Mouse (Mus musculus) bone marrow macrophage, adult 2 months (primary cell): ENCODE results near the gene Srarp. TPM values are rescaled to one million over a fixed set of nuclear protein-coding genes. Genes with fewer than 3 reads are reported as not detected.

Experiments
- H3K27ac ChIP-seq: 2 replicates; pipeline ENCODE4 v1.5.1; 2012; ENCODE audit warnings: low read depth, low read length; ENCODE audit not compliant: insufficient read depth
- H3K4me1 ChIP-seq: 2 replicates; pipeline ENCODE4 v1.6.1; 2012; ENCODE audit warnings: low read length; ENCODE audit not compliant: control insufficient read depth, insufficient read depth
- H3K4me3 ChIP-seq: 2 replicates; pipeline ENCODE4 v1.5.1; 2012; ENCODE audit warnings: mild to moderate bottlenecking, low read length, moderate library complexity; ENCODE audit not compliant: insufficient read depth
- CTCF ChIP-seq: IDR thresholded peaks from 2 replicates; pipeline ENCODE4 v1.5.1; 2012; ENCODE audit warnings: low read depth, mild to moderate bottlenecking, low read length, moderate library complexity
- POLR2A ChIP-seq: IDR thresholded peaks from 2 replicates; pipeline ENCODE4 v1.6.1; 2012; ENCODE audit warnings: mild to moderate bottlenecking, low read depth, low read length, borderline replicate concordance
- polyA plus RNA-seq: library from polyadenylated mRNA; stranded (reverse); fragments of >200 nt; gene quantifications from 2 replicates; pipeline ENCODE4 v1.2.4, GENCODE M21; 2012; ENCODE audit not compliant: missing spikeins, insufficient read depth, insufficient read length

Srarp gene
- polyA plus RNA-seq, 1 experiment, result not detected

DNA sequence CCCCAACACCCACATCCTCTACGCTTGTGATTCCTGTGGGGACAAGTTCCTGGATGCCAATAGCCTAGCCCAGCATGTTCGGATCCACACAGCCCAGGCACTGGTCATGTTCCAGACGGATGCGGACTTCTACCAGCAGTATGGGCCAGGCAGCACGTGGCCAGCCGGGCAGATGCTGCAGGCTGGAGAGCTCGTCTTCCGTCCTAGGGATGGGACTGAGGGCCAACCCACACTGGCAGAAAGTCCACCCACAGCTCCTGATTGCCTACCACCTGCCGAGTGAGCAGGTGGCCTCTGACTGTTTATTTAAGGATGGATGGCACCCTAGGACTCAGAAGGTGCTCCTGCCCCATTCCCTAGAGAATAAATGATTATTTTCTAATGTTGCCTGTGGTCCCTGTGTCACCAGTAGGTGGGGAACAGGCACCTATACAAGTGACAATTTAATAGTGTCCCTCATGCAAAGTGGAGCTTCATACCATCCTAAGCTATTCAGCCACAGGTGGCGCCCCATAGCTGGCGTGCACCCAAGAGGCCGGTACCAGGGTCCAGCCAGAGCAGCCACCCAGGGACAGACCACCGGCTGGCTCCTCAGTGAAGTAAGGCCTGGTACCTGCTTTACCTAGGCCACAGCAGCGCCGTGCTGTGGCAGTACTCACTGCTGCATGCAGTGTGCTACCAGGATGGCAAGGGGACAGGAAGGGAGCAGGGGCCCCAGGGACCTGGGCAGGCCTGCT lies 31.1 kb upstream of the Srarp start:
- no peaks in the 10 kb centered on the region for H3K4me1 ChIP-seq
- no peak overlapping the region for H3K4me3 ChIP-seq
- TF ChIP-seq CTCF (no peak), POLR2A (no peak)
- no peak overlapping the region for H3K27ac ChIP-seq

DNA sequence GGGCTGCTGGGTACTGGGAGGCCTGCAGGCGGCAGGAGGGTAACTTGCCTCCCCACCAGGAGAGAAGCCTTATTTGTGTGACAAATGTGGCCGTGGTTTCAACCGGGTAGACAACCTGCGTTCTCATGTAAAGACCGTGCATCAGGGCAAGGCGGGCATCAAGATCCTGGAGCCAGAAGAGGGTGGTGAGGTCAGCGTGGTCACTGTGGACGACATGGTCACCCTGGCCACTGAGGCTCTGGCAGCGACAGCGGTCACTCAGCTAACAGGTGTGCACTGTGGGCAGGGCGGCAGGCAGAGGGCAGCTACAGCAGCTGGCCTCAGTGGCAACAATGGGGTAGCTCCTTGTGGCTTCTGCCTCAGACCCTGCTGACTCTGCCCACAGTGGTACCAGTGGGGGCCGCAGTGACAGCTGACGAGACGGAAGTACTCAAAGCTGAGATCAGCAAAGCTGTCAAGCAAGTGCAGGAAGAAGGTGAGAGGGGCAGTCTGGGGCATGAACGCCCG lies 30.4 kb upstream of the Srarp start:
- Histone ChIP-seq H3K27ac (no peak overlapping the region), H3K4me1 (no peaks in the 10 kb centered on the region), H3K4me3 (no peak overlapping the region)
- no peak for TF ChIP-seq POLR2A
- TF ChIP-seq CTCF, result no peak

DNA sequence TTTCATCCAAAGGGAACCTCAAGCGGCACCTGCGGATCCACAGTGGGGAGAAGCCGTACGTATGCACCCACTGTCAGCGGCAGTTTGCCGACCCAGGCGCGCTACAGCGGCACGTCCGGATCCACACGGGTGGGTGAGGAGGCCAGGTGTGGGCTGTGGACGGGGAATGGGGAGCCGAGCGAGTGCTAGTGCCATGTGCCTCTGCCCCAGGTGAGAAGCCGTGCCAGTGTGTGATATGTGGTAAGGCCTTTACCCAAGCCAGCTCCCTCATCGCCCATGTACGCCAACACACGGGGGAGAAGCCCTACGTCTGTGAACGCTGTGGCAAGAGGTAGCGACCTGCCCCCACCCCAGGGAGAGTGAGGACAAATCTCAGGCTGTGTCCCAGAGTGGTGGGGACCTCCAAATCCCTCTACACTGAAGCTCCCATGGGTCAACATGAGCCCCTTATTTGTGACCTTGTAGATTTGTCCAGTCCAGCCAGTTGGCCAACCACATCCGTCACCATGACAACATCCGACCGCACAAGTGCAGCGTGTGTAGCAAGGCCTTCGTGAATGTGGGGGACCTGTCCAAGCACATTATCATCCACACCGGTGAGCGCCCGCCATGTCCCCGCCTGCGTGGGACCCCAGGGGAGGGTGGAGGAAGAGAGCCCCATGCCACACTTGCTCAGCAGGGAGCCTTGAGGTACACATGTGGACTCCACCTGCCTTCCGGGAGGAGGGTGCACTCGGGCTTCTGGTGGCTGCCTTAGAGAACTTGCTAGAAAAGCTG lies 29.8 kb upstream of the Srarp start:
- Histone ChIP-seq H3K27ac (no peak overlapping the region), H3K4me3 (no peak overlapping the region), H3K4me1 (no peaks in the 10 kb centered on the region)
- TF ChIP-seq CTCF, result no peak

DNA sequence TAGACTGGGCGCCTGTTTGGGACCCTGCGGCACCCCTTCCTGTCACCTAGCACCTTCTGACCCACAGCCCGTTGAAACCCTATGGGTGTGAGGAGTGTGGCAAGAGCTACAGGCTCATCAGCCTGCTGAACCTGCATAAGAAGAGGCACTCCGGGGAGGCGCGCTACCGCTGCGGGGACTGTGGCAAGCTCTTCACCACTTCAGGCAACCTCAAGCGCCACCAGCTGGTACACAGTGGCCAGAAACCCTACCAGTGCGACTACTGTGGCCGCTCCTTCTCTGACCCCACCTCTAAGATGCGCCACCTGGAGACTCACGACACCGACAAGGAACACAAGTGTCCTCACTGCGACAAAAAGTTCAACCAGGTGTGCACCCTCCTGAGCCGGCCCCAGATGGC lies 28.8 kb upstream of the Srarp start:
- Histone ChIP-seq H3K27ac (no peak overlapping the region), H3K4me3 (no peak overlapping the region), H3K4me1 (peaks cover 4% of the 10 kb centered on the region; the same call in 1 of the 2 replicates)
- TF ChIP-seq CTCF, result no peak
- TF ChIP-seq POLR2A, result no peak

DNA sequence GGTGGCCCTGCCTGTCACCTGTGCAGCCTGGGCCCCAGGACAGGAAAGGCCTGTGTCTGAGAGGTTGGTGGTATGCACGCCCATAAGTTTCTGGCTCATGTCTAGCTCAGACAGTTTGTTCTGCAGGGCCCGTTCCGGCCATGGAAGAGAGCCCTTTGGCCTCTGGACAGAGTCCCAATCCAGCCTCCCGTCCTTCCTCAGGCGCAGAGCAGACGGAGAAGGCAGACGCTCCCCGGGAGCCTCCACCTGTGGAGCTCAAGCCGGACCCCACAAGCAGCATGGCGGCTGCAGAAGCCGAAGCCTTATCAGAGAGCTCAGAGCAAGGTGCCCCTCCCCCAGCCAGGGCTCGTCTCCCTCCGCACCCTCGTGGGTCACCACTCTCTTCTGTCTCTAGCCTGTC lies 27.6 kb upstream of the Srarp start:
- H3K4me1 ChIP-seq, result peaks cover 4% of the 10 kb centered on the region; the same call in 1 of the 2 replicates

DNA sequence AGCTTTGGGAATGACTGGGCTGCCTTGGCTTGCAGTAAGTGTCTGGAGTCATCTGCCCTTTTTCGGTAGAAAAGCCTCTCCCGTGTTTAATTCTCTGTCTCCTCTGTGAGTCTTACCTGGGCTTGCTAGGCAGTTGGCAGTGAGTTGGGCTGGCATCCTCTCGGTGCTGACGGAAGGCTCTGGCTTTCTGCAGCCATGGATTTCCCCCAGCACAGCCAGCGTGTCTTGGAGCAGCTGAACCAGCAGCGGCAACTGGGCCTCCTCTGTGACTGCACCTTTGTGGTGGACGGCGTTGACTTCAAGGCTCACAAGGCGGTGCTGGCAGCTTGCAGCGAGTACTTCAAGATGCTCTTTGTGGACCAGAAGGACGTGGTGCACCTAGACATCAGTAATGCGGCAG lies 25.7 kb upstream of the Srarp start:
- Histone ChIP-seq H3K4me3 (no peak overlapping the region), H3K27ac (no peak overlapping the region), H3K4me1 (peaks cover 4% of the 10 kb centered on the region; the same call in 1 of the 2 replicates)
- no peak for TF ChIP-seq CTCF
- no peak for TF ChIP-seq POLR2A

More for the DNA sequence above, 27.6 kb upstream of the Srarp start:
- no peak overlapping the region for H3K27ac ChIP-seq
- TF ChIP-seq POLR2A, result no peak
- TF ChIP-seq CTCF, result no peak
- no peak overlapping the region for H3K4me3 ChIP-seq

DNA sequence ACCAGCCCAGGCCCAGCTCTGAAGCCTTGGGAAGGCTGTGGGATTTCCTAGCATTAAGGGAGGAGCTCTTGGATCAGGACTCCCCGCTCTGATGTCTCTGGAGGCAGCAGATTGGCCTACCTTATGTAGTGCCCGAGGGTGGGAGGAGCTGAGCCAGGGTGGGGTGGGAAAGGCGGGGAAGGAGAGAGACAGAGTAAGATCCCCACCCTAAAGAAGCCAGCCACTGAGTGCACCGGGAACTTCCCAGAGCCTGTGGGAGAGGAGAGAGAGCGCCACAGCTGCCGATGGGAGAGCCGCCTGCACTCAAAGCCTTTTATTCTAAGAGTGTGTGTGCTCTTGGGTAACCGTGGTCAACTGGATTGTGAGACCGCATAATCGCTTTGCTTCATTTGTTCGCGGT lies 25.2 kb upstream of the Srarp start:
- no peak overlapping the region for H3K4me3 ChIP-seq
- H3K4me1 ChIP-seq, result peaks cover 6% of the 10 kb centered on the region
- no peak overlapping the region for H3K27ac ChIP-seq
- TF ChIP-seq POLR2A (no peak), CTCF (no peak)

DNA sequence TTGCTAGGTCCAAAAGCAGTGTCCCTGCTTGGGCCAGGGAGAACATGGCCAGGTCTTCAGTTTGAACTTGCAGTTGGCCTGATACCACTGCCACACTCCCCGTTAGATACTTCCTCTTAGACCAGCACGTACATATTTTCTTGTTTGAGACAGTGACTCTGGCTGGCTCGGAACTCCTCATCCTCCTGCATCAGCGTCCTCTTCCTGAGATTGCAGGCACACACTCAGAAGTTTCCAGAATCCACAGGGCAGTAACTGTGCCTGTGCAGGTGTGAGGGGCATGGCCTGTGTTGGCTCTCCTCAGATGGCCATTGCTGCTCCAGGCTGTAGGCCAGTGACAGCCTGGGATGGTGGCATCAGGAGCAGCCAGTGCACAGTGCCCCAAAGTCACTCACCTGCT lies 24.6 kb upstream of the Srarp start:
- Histone ChIP-seq H3K4me3 (no peak overlapping the region), H3K27ac (no peak overlapping the region), H3K4me1 (peaks cover 12% of the 10 kb centered on the region)
- TF ChIP-seq CTCF, result no peak
- TF ChIP-seq POLR2A, result no peak

DNA sequence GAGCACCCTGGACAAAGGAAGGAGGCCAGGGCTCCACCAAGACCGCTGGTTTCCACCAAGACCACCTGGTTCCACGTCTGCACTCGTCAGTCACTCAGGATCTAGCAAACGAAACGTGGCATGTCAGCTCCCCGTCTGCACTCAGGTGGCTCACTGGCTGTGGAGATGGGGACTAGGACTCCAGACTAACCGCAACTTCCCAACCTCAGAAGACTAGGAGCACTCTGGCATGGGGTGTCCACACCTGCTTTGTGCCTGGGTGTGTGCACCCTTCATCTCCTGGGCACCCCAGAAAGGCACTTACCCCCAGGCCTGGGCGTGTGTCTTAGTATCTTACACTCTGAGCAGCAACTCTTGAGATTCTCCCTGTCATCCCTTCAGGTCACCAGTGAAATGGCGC lies 23.9 kb upstream of the Srarp start:
- Histone ChIP-seq H3K27ac (no peak overlapping the region), H3K4me3 (no peak overlapping the region), H3K4me1 (peaks cover 19% of the 10 kb centered on the region)
- TF ChIP-seq POLR2A (no peak), CTCF (no peak)

DNA sequence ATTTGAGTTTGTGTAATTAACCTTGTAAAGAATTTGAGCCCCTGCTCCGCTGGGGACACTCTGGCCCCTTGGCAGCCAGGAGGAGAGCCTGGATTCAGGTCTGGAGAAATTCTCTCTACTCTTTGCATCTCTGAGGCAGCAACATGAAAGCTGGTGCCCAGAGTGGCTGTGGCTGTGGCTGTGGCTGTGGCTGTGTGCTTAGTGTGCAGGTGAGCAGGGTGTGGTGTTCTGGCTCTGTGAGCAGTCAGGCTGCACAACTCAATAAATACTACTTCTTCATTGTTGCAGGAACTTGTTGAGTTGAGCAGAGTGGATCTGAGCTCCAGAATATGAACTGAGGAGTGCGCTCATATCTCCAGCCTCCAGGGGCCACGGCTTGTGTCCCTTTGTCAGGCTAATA lies 23.0 kb upstream of the Srarp start:
- TF ChIP-seq CTCF, result no peak
- no peak for TF ChIP-seq POLR2A
- Histone ChIP-seq H3K4me3 (no peak overlapping the region), H3K27ac (no peak overlapping the region), H3K4me1 (peaks cover 24% of the 10 kb centered on the region)
